Mouse (Mus musculus) neural tube, postnatal 0 days (tissue): ENCODE measurements around the gene Gm17349. TPM values are rescaled to one million over a fixed set of nuclear protein-coding genes. Genes with fewer than 3 reads are reported as not detected.

Experiments
- polyA plus RNA-seq: library from polyadenylated mRNA; unstranded; fragments of >200 nt; fragmentation: Nextera tagmentation; extraction: Ambion mirVana; gene quantifications from 2 replicates; pipeline ENCODE4 v1.2.1, GENCODE M21; 2015

The Gm17349 gene
- polyA plus RNA-seq: not detected in 2 replicates

DNA sequence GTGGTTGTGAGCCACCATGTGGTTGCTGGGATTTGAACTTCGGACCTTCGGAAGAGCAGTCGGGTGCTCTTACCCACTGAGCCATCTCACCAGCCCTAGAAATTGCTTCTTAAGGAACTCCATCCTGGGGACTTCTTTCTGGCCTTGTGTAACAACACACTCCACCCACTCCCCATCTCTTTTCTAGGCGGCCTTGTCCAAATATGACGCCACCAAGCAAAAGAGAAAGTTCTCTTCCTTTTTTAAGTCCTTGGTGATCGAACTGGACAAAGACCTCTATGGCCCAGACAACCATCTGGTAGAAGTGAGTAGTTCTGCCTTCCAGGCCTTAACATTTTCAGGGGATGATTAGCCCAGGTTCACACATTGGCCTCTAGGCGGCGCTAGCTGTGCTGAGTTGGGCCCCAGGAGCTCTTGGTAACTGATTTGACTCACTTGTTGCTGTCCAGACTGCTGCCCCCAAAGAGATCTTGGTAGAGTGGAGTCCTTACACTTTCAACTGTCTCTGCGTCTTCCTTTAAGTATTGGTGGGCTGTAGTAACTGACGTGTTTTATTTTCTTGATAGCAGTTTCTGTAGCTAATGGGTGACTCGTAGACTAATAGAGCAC, at the start of gene Gm17349:
Gm17349 (minus strand) TSS at position 51 of the 609 bp plus-strand sequence.

GRCm38 (mm10) chr15:99725341-99726155, 20.3 kb upstream of the Gm17349 start, which contains the start of gene Cox14:
TSS of gene Cox14 (plus strand) at chr15:99725618.

GRCm38 (mm10) chr15:99717386-99718334, 12.4 kb upstream of the Gm17349 start, which contains the start of gene Gpd1:
TSS of gene Gpd1 (plus strand) at chr15:99717515.

GRCm38 (mm10) chr15:99701999-99702900, 3.0 kb downstream of the Gm17349 start, which contains the start of gene Smarcd1:
TSS of gene Smarcd1 (plus strand) at chr15:99702129.

DNA sequence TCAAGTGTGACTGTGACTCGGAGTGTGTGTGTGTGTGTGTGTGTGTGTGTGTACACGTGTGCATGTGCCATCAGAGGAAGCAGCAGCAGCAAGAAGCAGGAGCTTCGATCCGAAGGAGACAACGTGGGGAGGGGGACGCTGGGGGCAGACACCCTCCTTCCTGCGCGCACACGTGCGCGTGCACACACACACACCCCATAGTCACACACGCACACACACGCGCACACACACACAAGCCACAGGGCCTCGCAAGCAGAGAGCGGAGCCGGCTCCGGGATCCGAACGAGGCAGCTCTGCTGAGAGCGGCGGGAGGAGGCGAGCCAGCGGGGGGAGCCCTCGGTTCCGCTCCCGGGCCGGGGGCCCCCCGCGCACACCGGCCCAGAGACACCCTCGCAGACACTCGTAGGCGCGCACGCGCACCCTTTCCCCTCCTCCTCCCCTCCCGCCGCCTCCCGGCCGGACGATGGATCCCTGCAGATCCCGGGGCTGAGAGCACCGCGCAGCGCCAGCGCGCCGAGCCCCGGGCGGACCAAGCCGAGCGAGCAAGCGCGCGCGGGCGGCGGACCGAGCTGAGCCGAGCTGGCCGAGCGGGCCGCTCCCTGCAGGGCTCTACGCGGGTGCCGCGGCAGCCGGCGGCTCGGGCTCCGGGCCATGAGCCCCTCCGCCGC, 35.0 kb downstream of the Gm17349 start, which contains the start of gene Asic1:
Asic1 (plus strand) TSS at position 215 of the 668 bp plus-strand sequence.

Other genes with a start within 250 kb of the Gm17349 start
- 11.6 and 12.3 TPM in 2 replicates for gene Nckap5l, start 247.7 kb downstream of the Gm17349 start, polyA plus RNA-seq
- gene Bcdin3d, start 230.8 kb downstream of the Gm17349 start, polyA plus RNA-seq: 15.1 TPM in 2 replicates
- gene Faim2, start 177.3 kb downstream of the Gm17349 start, polyA plus RNA-seq: 68.2 and 77.4 TPM in 2 replicates
- not detected in 2 replicates for gene Aqp2, start 126.4 kb downstream of the Gm17349 start, polyA plus RNA-seq
- gene Aqp5, start 114.7 kb downstream of the Gm17349 start, polyA plus RNA-seq: 1.2 and 1.6 TPM in 2 replicates
- gene Aqp6, start 104.1 kb downstream of the Gm17349 start, polyA plus RNA-seq: 0.40 and 0.45 TPM in 2 replicates
- gene Racgap1, start 53.8 kb downstream of the Gm17349 start, polyA plus RNA-seq: 32.7 and 34.8 TPM in 2 replicates
- gene Asic1, start 35.1 kb downstream of the Gm17349 start, polyA plus RNA-seq: 53.5 and 64.6 TPM in 2 replicates
- gene Smarcd1, start 3.4 kb downstream of the Gm17349 start, polyA plus RNA-seq: 70.2 and 74.3 TPM in 2 replicates
- 6.2 and 6.8 TPM in 2 replicates for gene Gpd1, start 12.0 kb upstream of the Gm17349 start, polyA plus RNA-seq
- 236 TPM in 2 replicates for gene Cox14, start 20.1 kb upstream of the Gm17349 start, polyA plus RNA-seq
- 82.5 and 84.5 TPM in 2 replicates for gene Cers5, start 67.4 kb upstream of the Gm17349 start, polyA plus RNA-seq
- gene Lima1, start 170.0 kb upstream of the Gm17349 start, polyA plus RNA-seq: 12.3 and 13.9 TPM in 2 replicates